Mouse (Mus musculus) heart, embryonic 12.5 days (tissue): ENCODE measurements around the gene Psmd9. TPM values are rescaled to one million over a fixed set of nuclear protein-coding genes. Genes with fewer than 3 reads are reported as not detected.

Experiments
- ATAC-seq: fragments of 200-750 bp; cut with Nextera tagmentation; 2 replicates; pipeline ENCODE4 v1.8.0; 2017; ENCODE audit warnings: moderate TSS enrichment, moderate library complexity; ENCODE audit not compliant: insufficient number of reproducible peaks, low FRiP score
- H3K27ac ChIP-seq: fragments of 300-500 bp; sonication (generic); 2 replicates; pipeline ENCODE4 v1.5.1; 2016; ENCODE audit warnings: mild to moderate bottlenecking, moderate library complexity; ENCODE audit not compliant: poor library complexity, severe bottlenecking
- H3K27me3 ChIP-seq: fragments of 300-500 bp; sonication (generic); replicated peaks from 2 replicates; pipeline ENCODE4 v1.6.1; 2016; ENCODE audit warnings: mild to moderate bottlenecking, moderate library complexity
- H3K36me3 ChIP-seq: fragments of 300-500 bp; sonication (generic); 2 replicates; pipeline ENCODE4 v1.6.1; 2016; ENCODE audit warnings: mild to moderate bottlenecking, moderate library complexity
- H3K4me1 ChIP-seq: fragments of 300-500 bp; sonication (generic); replicated peaks from 2 replicates; pipeline ENCODE4 v1.6.1; 2016; ENCODE audit warnings: mild to moderate bottlenecking
- H3K4me2 ChIP-seq: fragments of 300-500 bp; sonication (generic); 2 replicates; pipeline ENCODE4 v1.6.1; 2016; ENCODE audit warnings: mild to moderate bottlenecking, moderate library complexity
- H3K4me3 ChIP-seq: fragments of 300-500 bp; sonication (generic); 2 replicates; pipeline ENCODE4 v1.5.1; 2016; ENCODE audit warnings: mild to moderate bottlenecking
- H3K9ac ChIP-seq: fragments of 300-500 bp; sonication (generic); 2 replicates; pipeline ENCODE4 v1.6.1; 2016; ENCODE audit warnings: mild to moderate bottlenecking, moderate library complexity
- H3K9me3 ChIP-seq: fragments of 300-500 bp; sonication (generic); replicated peaks from 2 replicates; pipeline ENCODE4 v1.6.1; 2016; ENCODE audit warnings: mild to moderate bottlenecking, moderate library complexity
- WGBS: fragments of 180-500 bp; shearing (Covaris S2); methylation state at CpG from one replicate; pipeline ENCODE4 v1.1.7; 2016; 5-methylcytosine and 5-hydroxymethylcytosine counted together
- polyA plus RNA-seq: library from polyadenylated mRNA; unstranded; fragments of >200 nt; fragmentation: Nextera tagmentation; extraction: Ambion mirVana; gene quantifications from 2 replicates; pipeline ENCODE4 v1.2.1, GENCODE M21; 2016

Psmd9 gene
- polyA plus RNA-seq, 1 experiment from 2014 or later, result 58.5 TPM

DNA sequence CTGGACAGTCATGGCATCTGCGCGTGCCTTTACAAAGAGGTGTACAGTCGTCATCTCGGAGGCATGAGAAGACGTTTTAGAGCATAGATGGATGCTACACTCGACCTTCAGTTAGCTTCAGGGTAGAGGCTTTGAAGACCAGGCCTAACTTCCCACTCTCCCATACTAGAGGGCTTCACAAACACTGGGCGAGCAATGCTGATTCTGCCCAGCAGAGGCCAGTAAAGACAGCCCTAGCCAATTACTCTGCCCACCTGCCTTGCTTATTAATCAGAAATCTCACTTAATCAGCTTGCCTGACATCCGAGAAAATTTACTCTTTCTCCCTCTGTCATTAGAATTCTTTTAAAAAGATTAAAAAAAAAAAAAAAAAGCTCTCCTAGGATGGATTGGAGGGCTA lies 116.0 kb downstream of the Psmd9 start:
- Histone ChIP-seq H3K36me3 (no peaks in the 10 kb centered on the region), H3K27ac (no peak overlapping the region), H3K27me3 (no peaks in the 10 kb centered on the region), H3K4me3 (no peak overlapping the region), H3K9me3 (peaks cover 9% of the 10 kb centered on the region; the same call in 1 of the 2 replicates), H3K9ac (no peak overlapping the region), H3K4me1 (no peaks in the 10 kb centered on the region), H3K4me2 (no peak overlapping the region)
- WGBS, result 34% methylated on average over 8 of the region's 8 CpGs
- no peak for ATAC-seq

DNA sequence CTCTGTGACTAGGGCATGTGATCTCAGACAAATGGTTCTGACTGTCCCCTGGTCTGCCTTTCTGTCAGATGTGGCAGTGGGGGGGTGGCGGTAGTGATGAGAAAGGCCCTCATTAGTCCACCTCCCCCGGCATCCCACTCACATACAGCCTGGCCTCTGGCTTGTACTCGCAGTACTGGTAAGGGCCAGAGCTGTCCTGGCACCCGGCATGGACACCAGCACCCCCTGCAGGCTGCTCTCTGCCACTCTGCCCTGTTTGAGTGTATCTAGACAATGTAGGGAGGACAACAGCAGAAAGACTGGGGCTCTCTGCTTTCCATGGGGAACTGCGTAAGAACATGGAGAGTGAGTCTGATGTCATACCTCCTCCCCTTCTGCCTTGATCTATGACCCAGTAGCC lies 118.9 kb downstream of the Psmd9 start:
- Histone ChIP-seq H3K36me3 (no peaks in the 10 kb centered on the region), H3K9me3 (peaks cover 9% of the 10 kb centered on the region; the same call in 1 of the 2 replicates), H3K9ac (no peak overlapping the region), H3K4me2 (no peak overlapping the region), H3K4me1 (no peaks in the 10 kb centered on the region), H3K27ac (no peak overlapping the region), H3K27me3 (no peaks in the 10 kb centered on the region), H3K4me3 (no peak overlapping the region)
- WGBS, result 76% methylated on average over 5 of the region's 5 CpGs
- 0 out of 2 replicates have a peak, but pooled peaks have one; percentile 39 for ATAC-seq

DNA sequence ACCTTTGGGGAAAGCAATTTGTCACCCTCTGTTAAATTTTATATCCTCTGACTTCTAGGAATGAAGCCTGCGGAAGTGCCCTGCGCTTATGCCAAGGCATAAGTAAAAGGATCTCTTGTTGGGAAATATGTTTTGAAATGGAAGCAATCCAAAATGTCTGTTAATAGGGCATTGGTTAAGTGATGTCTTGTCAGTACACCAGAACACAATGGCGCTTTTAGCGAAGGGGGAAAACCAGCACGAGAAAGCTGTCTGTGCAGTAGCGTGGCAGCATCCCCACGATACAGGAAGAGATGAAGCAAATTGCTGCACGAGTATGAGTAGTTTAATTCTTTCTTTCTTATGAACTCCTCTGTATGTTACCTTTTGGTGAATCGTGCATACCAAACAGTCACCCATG lies 125.4 kb downstream of the Psmd9 start:
- no peak overlapping the region for H3K9ac ChIP-seq
- 85% methylated on average over 9 of the region's 9 CpGs for WGBS
- H3K4me2 ChIP-seq, result no peak overlapping the region
- peaks cover 14% of the 10 kb centered on the region for H3K4me1 ChIP-seq
- H3K4me3 ChIP-seq, result no peak overlapping the region
- H3K9me3 ChIP-seq, result no peaks in the 10 kb centered on the region
- H3K36me3 ChIP-seq, result no peaks in the 10 kb centered on the region
- no peaks in the 10 kb centered on the region; the same call in 1 of the 2 replicates for H3K27me3 ChIP-seq
- ATAC-seq, result no peak
- no peak overlapping the region for H3K27ac ChIP-seq

GRCm38 (mm10) chr5:123296224-123296806 lies 127.1 kb downstream of the Psmd9 start:
- H3K9ac ChIP-seq, result no peak overlapping the region
- no peaks in the 10 kb centered on the region for H3K9me3 ChIP-seq
- H3K4me1 ChIP-seq, result peaks cover 29% of the 10 kb centered on the region
- ATAC-seq, result no peak
- no peaks in the 10 kb centered on the region for H3K36me3 ChIP-seq
- WGBS, result 67% methylated on average over 12 of the region's 12 CpGs
- no peak overlapping the region for H3K4me2 ChIP-seq
- H3K27me3 ChIP-seq, result no peaks in the 10 kb centered on the region; the same call in 1 of the 2 replicates
- no peak overlapping the region for H3K4me3 ChIP-seq
- H3K27ac ChIP-seq, result no peak overlapping the region

DNA sequence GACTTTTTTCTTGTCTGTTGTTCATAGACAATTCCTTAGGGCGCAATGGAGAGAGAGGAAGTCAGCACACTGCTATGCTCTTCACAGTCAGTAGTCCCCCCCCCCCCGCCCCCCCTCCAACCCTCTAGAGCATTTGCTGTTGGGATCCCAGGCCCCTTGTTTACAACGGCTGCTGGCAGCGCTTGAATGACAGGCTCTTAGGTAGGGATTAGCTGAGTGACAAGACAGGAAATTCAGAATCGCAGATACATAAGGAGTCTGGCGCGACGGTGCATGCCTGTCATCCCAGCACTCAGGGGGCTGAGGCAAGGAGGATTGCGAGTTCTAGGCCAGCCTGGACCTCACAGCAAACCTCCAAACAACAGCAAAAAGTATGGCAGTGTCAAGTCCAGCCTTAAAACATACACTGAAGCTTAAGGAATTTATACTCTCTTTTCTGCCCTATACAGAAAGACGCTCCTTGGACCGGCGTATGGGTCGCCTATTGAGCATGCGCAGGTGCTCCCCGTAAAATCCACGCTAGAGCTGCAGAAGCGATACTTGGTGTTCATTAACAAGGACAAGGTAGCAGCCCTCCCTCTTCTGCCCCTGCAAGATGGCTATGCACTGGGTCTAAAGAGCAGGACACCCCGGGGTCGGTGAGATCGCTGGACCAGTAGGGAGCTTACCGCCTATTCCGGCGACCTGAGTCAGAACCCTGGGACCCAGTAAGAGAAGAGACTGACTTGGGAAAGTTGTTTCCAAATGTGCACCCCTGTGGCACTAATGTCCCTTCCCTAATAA lies 128.0 kb downstream of the Psmd9 start:
- Histone ChIP-seq H3K9ac (no peak overlapping the region), H3K4me3 (no peak overlapping the region), H3K27ac (no peak overlapping the region), H3K4me2 (peak overlapping the region; percentile 22), H3K9me3 (no peaks in the 10 kb centered on the region), H3K4me1 (peaks cover 36% of the 10 kb centered on the region), H3K27me3 (no peaks in the 10 kb centered on the region; the same call in 1 of the 2 replicates), H3K36me3 (no peaks in the 10 kb centered on the region)
- ATAC-seq, result no peak
- WGBS, result 48% methylated on average over 23 of the region's 23 CpGs

GRCm38 (mm10) chr5:123297830-123298229 lies 128.6 kb downstream of the Psmd9 start:
- Histone ChIP-seq H3K27ac (no peak overlapping the region), H3K9ac (no peak overlapping the region), H3K27me3 (no peaks in the 10 kb centered on the region; the same call in 1 of the 2 replicates), H3K36me3 (no peaks in the 10 kb centered on the region), H3K9me3 (no peaks in the 10 kb centered on the region), H3K4me3 (no peak overlapping the region), H3K4me2 (no peak overlapping the region), H3K4me1 (peaks cover 42% of the 10 kb centered on the region)
- WGBS, result 72% methylated on average over 7 of the region's 7 CpGs
- no peak for ATAC-seq

DNA sequence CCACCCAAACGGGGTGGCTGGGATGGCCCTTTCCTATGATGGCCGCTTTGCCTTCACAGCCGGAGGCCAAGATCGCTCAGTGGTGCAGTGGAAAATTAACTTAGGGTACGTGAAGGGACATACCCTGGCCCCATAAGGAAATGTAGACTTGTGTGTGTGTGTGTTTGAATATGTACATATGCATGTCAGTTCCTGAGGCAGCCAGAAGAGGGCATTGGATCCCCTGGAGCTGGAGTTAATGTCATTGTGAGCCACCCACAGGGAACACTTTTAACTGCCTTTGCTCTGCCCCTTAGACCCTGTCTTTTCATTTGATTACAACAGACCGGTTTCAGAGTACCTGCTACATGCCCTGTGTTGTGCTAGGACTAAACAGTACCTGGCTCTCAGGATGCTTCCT lies 129.3 kb downstream of the Psmd9 start:
- H3K9me3 ChIP-seq, result no peaks in the 10 kb centered on the region
- no peak overlapping the region for H3K27ac ChIP-seq
- WGBS, result 84% methylated on average over 6 of the region's 6 CpGs

More for the DNA sequence above, 129.3 kb downstream of the Psmd9 start:
- H3K4me3 ChIP-seq, result no peak overlapping the region
- H3K4me2 ChIP-seq, result no peak overlapping the region
- ATAC-seq, result no peak
- H3K27me3 ChIP-seq, result no peaks in the 10 kb centered on the region; the same call in 1 of the 2 replicates
- no peaks in the 10 kb centered on the region for H3K36me3 ChIP-seq
- H3K4me1 ChIP-seq, result peaks cover 42% of the 10 kb centered on the region
- no peak overlapping the region for H3K9ac ChIP-seq

Other genes starting within 250 kb of the Psmd9 start
- gene Kdm2b, start 179.6 kb upstream of the Psmd9 start, polyA plus RNA-seq, result 38.6 and 39.8 TPM in 2 replicates
- 22.8 and 23.3 TPM in 2 replicates for gene Orai1, start 154.3 kb upstream of the Psmd9 start, polyA plus RNA-seq
- gene Morn3, start 122.4 kb upstream of the Psmd9 start, polyA plus RNA-seq, result not detected in 2 replicates
- gene Tmem120b, start 101.0 kb upstream of the Psmd9 start, polyA plus RNA-seq, result 12.9 and 13.0 TPM in 2 replicates
- gene Rhof, start 36.7 kb upstream of the Psmd9 start, polyA plus RNA-seq, result 1.0 and 1.3 TPM in 2 replicates
- 7.4 and 8.1 TPM in 2 replicates for gene Setd1b, start 27.2 kb upstream of the Psmd9 start, polyA plus RNA-seq
- not detected in 2 replicates for gene Hpd, start 13.3 kb downstream of the Psmd9 start, polyA plus RNA-seq
- gene Wdr66, start 82.7 kb downstream of the Psmd9 start, polyA plus RNA-seq, result 0.24 and 0.64 TPM in 2 replicates
- 16.3 and 16.6 TPM in 2 replicates for gene Bcl7a, start 174.4 kb downstream of the Psmd9 start, polyA plus RNA-seq
- gene Mlxip, start 225.4 kb downstream of the Psmd9 start, polyA plus RNA-seq, result 14.2 TPM in 2 replicates